Mouse (Mus musculus): ENCODE results near the gene Gal3st2c. TPM values are rescaled to one million over a fixed set of nuclear protein-coding genes. Genes with fewer than 3 reads are reported as not detected.
"Not testable (repeated sequence)": the region's sequence is repeated elsewhere in the genome, so short reads cannot be mapped to it uniquely, and the experiment has no call there.

Gene Gal3st2c
- total RNA-seq (2018; cell fraction: chromatin; rRNA removed): not detected
- not detected for total RNA-seq (2018; cell fraction: cytosol; rRNA removed)
- total RNA-seq (2018; cell fraction: nucleus; rRNA removed): not detected
- polyA plus RNA-seq (2018): not detected in 3 replicates

GRCm38 (mm10) chr1:93990209-93990608 lies at the start of gene Gal3st2c:
Gene Gal3st2c, plus strand, starts transcription at chr1:93990509.
- H3K36me3 ChIP-seq (ENCODE audit: inconsistent target); H3K79me2 ChIP-seq (ENCODE audit: inconsistent target); H3K27ac ChIP-seq; H3K4me3 ChIP-seq (ENCODE audit: inconsistent target): not testable (repeated sequence)
- 83% methylated on average over 1 of the region's 8 CpGs for WGBS (ENCODE audit: missing documents)

GRCm38 (mm10) chr1:93949087-93949486 lies 41.2 kb upstream of the Gal3st2c start:
- H3K4me3 ChIP-seq (ENCODE audit: inconsistent target); H3K27ac ChIP-seq; H3K79me2 ChIP-seq (ENCODE audit: inconsistent target); H3K36me3 ChIP-seq (ENCODE audit: inconsistent target): not testable (repeated sequence)
- WGBS (ENCODE audit: missing documents): no CpG with 5 or more reads among the region's 11 CpGs

GRCm38 (mm10) chr1:93966489-93966888 lies 23.8 kb upstream of the Gal3st2c start:
- H3K4me3 ChIP-seq (ENCODE audit: inconsistent target); H3K27ac ChIP-seq: not testable (repeated sequence)
- WGBS (ENCODE audit: missing documents): no CpG with 5 or more reads among the region's 1 CpGs

GRCm38 (mm10) chr1:93970380-93970779 lies 19.9 kb upstream of the Gal3st2c start:
- H3K36me3 ChIP-seq (ENCODE audit: inconsistent target); H3K79me2 ChIP-seq (ENCODE audit: inconsistent target); H3K27ac ChIP-seq; H3K4me3 ChIP-seq (ENCODE audit: inconsistent target): not testable (repeated sequence)
- WGBS (ENCODE audit: missing documents): no CpG with 5 or more reads among the region's 5 CpGs

More at GRCm38 (mm10) chr1:93966489-93966888, 23.8 kb upstream of the Gal3st2c start:
- H3K79me2 ChIP-seq (ENCODE audit: inconsistent target); H3K36me3 ChIP-seq (ENCODE audit: inconsistent target): not testable (repeated sequence)

- H3K79me2 ChIP-seq (ENCODE audit: inconsistent target); H3K36me3 ChIP-seq (ENCODE audit: inconsistent target); H3K27ac ChIP-seq; H3K4me3 ChIP-seq (ENCODE audit: inconsistent target): not testable (repeated sequence)
- whole genome bisulfite sequencing (ENCODE audit: missing documents): no CpG with 5 or more reads among the region's 4 CpGs
Observed at GRCm38 (mm10) chr1:93970797-93971196, 19.5 kb upstream of the Gal3st2c start.

- H3K79me2 ChIP-seq (ENCODE audit: inconsistent target); H3K4me3 ChIP-seq (ENCODE audit: inconsistent target); H3K27ac ChIP-seq; H3K36me3 ChIP-seq (ENCODE audit: inconsistent target): not testable (repeated sequence)
- WGBS (ENCODE audit: missing documents): no CpG with 5 or more reads among the region's 4 CpGs
Observed at GRCm38 (mm10) chr1:93975764-93976163, 14.5 kb upstream of the Gal3st2c start.

- not testable (repeated sequence) for H3K27ac ChIP-seq; H3K36me3 ChIP-seq (ENCODE audit: inconsistent target); H3K4me3 ChIP-seq (ENCODE audit: inconsistent target); H3K79me2 ChIP-seq (ENCODE audit: inconsistent target)
- no CpG with 5 or more reads among the region's 7 CpGs for WGBS (ENCODE audit: missing documents)
Observed at GRCm38 (mm10) chr1:93978287-93978686, 12.0 kb upstream of the Gal3st2c start.

GRCm38 (mm10) chr1:93980932-93981331 lies 9.4 kb upstream of the Gal3st2c start:
- H3K4me3 ChIP-seq (ENCODE audit: inconsistent target); H3K27ac ChIP-seq; H3K79me2 ChIP-seq (ENCODE audit: inconsistent target); H3K36me3 ChIP-seq (ENCODE audit: inconsistent target): not testable (repeated sequence)
- no CpG with 5 or more reads among the region's 2 CpGs for WGBS (ENCODE audit: missing documents)

- H3K27ac ChIP-seq: no peak overlapping the region
- no peak overlapping the region for H3K4me3 ChIP-seq (ENCODE audit: inconsistent target)
- WGBS (ENCODE audit: missing documents): 89% methylated on average over 3 of the region's 3 CpGs
- no peaks in the 10 kb centered on the region for H3K36me3 ChIP-seq (ENCODE audit: inconsistent target)
- H3K79me2 ChIP-seq (ENCODE audit: inconsistent target): no peaks in the 10 kb centered on the region
Observed at GRCm38 (mm10) chr1:93986167-93986566, 4.1 kb upstream of the Gal3st2c start.

GRCm38 (mm10) chr1:93988786-93989185 lies 1.5 kb upstream of the Gal3st2c start:
- 85% methylated on average over 2 of the region's 3 CpGs for WGBS (ENCODE audit: missing documents)
- Histone ChIP-seq H3K4me3 (ENCODE audit: inconsistent target) (no peak overlapping the region), H3K27ac (no peak overlapping the region), H3K36me3 (ENCODE audit: inconsistent target) (no peaks in the 10 kb centered on the region), H3K79me2 (ENCODE audit: inconsistent target) (no peaks in the 10 kb centered on the region)

GRCm38 (mm10) chr1:93991068-93991467 lies 759 bp downstream of the Gal3st2c start:
- not testable (repeated sequence) for H3K79me2 ChIP-seq (ENCODE audit: inconsistent target); H3K36me3 ChIP-seq (ENCODE audit: inconsistent target); H3K27ac ChIP-seq; H3K4me3 ChIP-seq (ENCODE audit: inconsistent target)
- 11% methylated on average over 1 of the region's 2 CpGs for WGBS (ENCODE audit: missing documents)

GRCm38 (mm10) chr1:93991491-93991890 lies 1.2 kb downstream of the Gal3st2c start:
- not testable (repeated sequence) for H3K27ac ChIP-seq; H3K36me3 ChIP-seq (ENCODE audit: inconsistent target); H3K4me3 ChIP-seq (ENCODE audit: inconsistent target); H3K79me2 ChIP-seq (ENCODE audit: inconsistent target)
- WGBS (ENCODE audit: missing documents): 78% methylated on average over 1 of the region's 3 CpGs

GRCm38 (mm10) chr1:94001023-94001422 lies 10.7 kb downstream of the Gal3st2c start:
- 80% methylated on average over 1 of the region's 2 CpGs for WGBS (ENCODE audit: missing documents)
- Histone ChIP-seq H3K4me3 (ENCODE audit: inconsistent target) (no peak overlapping the region), H3K27ac (no peak overlapping the region), H3K36me3 (ENCODE audit: inconsistent target) (no peaks in the 10 kb centered on the region), H3K79me2 (ENCODE audit: inconsistent target) (no peaks in the 10 kb centered on the region)

- not testable (repeated sequence) for H3K27ac ChIP-seq; H3K36me3 ChIP-seq (ENCODE audit: inconsistent target); H3K79me2 ChIP-seq (ENCODE audit: inconsistent target); H3K4me3 ChIP-seq (ENCODE audit: inconsistent target)
- no CpG with 5 or more reads among the region's 2 CpGs for WGBS (ENCODE audit: missing documents)
Observed at GRCm38 (mm10) chr1:94005954-94006506, 15.7 kb downstream of the Gal3st2c start.

- not testable (repeated sequence) for H3K4me3 ChIP-seq (ENCODE audit: inconsistent target); H3K27ac ChIP-seq; H3K36me3 ChIP-seq (ENCODE audit: inconsistent target); H3K79me2 ChIP-seq (ENCODE audit: inconsistent target)
- 96% methylated on average over 7 of the region's 19 CpGs for WGBS (ENCODE audit: missing documents)
Observed at GRCm38 (mm10) chr1:94008826-94009225, 18.5 kb downstream of the Gal3st2c start.

GRCm38 (mm10) chr1:94011643-94012042 lies 21.3 kb downstream of the Gal3st2c start:
- H3K27ac ChIP-seq: no peak overlapping the region
- H3K36me3 ChIP-seq (ENCODE audit: inconsistent target): no peaks in the 10 kb centered on the region
- WGBS (ENCODE audit: missing documents): 64% methylated on average over 3 of the region's 3 CpGs
- H3K4me3 ChIP-seq (ENCODE audit: inconsistent target): no peak overlapping the region
- no peaks in the 10 kb centered on the region for H3K79me2 ChIP-seq (ENCODE audit: inconsistent target)

All from macrophage (primary cell).